Mouse (Mus musculus) limb, embryonic 13.5 days (tissue): ENCODE data around the gene Acmsd. TPM values are rescaled to one million over a fixed set of nuclear protein-coding genes. Genes with fewer than 3 reads are reported as not detected.

Experiments used
- ATAC-seq: fragments of 200-750 bp; cut with Nextera tagmentation; 2 replicates; pipeline ENCODE4 v1.8.0; 2017; ENCODE audit warnings: low read depth, moderate number of reproducible peaks, moderate TSS enrichment; ENCODE audit not compliant: low FRiP score
- H3K27ac ChIP-seq: fragments of 300-500 bp; sonication (generic); 2 replicates; pipeline ENCODE4 v1.5.1; 2015; ENCODE audit warnings: inconsistent platforms, mild to moderate bottlenecking, moderate library complexity
- H3K27me3 ChIP-seq: fragments of 300-500 bp; sonication (generic); 2 replicates; pipeline ENCODE4 v1.6.1; 2015; ENCODE audit warnings: mild to moderate bottlenecking, inconsistent platforms
- H3K36me3 ChIP-seq: fragments of 300-500 bp; sonication (generic); 2 replicates; pipeline ENCODE4 v1.6.1; 2015; ENCODE audit warnings: inconsistent platforms, mild to moderate bottlenecking, moderate library complexity
- H3K4me1 ChIP-seq: fragments of 300-500 bp; sonication (generic); 2 replicates; pipeline ENCODE4 v1.6.1; 2015; ENCODE audit warnings: inconsistent platforms
- H3K4me2 ChIP-seq: fragments of 300-500 bp; sonication (generic); replicated peaks from 2 replicates; pipeline ENCODE4 v1.6.1; 2015; ENCODE audit warnings: inconsistent platforms, mild to moderate bottlenecking, moderate library complexity
- H3K4me3 ChIP-seq: fragments of 300-500 bp; sonication (generic); 2 replicates; pipeline ENCODE4 v1.5.1; 2015; ENCODE audit warnings: moderate library complexity, mild to moderate bottlenecking, inconsistent platforms
- H3K9ac ChIP-seq: fragments of 300-500 bp; sonication (generic); 2 replicates; pipeline ENCODE4 v1.6.1; 2015; ENCODE audit warnings: mild to moderate bottlenecking, inconsistent platforms
- H3K9me3 ChIP-seq: fragments of 300-500 bp; sonication (generic); 2 replicates; pipeline ENCODE4 v1.6.1; 2016; ENCODE audit warnings: inconsistent platforms
- WGBS: fragments of 180-500 bp; shearing (Covaris S2); methylation state at CpG from one replicate; pipeline ENCODE4 v1.1.7; 2015; 5-methylcytosine and 5-hydroxymethylcytosine counted together
- polyA plus RNA-seq: library from polyadenylated mRNA; unstranded; fragments of >200 nt; fragmentation: Nextera tagmentation; extraction: Ambion mirVana; gene quantifications from 2 replicates; pipeline ENCODE4 v1.2.1, GENCODE M21; 2015

The Acmsd gene
- polyA plus RNA-seq, 1 experiment from 2014 or later, result 0.06 TPM

DNA sequence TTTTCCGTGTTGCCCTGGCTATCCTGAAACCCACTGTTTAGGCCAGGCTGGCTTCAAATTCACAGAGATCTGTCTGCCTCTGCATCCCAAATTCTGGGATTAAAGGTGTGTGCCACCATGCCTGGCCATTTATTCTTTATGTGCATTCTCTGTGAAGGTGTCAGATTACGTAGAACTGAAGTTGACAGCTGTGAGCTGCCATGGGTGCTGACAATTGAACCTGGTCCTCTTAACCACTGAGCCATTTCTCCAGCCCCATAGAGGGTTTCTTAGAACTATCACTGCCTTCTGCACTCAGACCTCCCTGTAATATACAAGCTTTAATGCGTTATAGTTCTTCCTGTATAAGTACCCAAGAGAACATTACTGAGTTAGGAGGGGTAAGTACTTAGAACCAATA, 49.4 kb downstream of the Acmsd start:
- H3K9me3 ChIP-seq, result no peaks in the 10 kb centered on the region
- WGBS, result 85% methylated on average over 3 of the region's 3 CpGs
- no peak for ATAC-seq
- H3K27ac ChIP-seq, result no peak overlapping the region
- H3K36me3 ChIP-seq, result peaks cover 8% of the 10 kb centered on the region; the same call in 1 of the 2 replicates
- H3K4me1 ChIP-seq, result peaks cover 17% of the 10 kb centered on the region
- no peak overlapping the region for H3K4me3 ChIP-seq
- H3K4me2 ChIP-seq, result no peak overlapping the region
- no peaks in the 10 kb centered on the region for H3K27me3 ChIP-seq
- no peak overlapping the region for H3K9ac ChIP-seq

DNA sequence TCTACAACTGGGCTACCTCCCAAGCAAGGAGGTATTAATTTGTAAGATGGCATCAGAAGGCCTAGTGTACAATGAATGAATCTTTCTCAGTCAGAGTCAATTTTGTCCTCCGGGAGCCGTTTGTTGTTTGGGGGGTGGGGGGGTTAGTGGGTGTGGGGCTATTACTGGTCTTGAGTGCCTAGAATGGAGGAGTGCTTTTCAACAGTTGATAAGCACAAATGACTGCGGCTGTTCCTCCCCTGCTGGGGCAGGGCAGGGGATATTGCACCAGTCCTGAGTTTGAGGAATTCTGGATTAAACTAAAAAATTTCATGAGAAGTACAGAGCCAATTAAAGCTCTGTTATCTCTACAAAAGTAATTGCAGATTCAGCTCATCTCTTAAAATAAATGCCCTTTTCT, 50.9 kb downstream of the Acmsd start:
- no peak for ATAC-seq
- no peak overlapping the region for H3K4me2 ChIP-seq
- WGBS, result 42% methylated on average over 3 of the region's 3 CpGs

DNA sequence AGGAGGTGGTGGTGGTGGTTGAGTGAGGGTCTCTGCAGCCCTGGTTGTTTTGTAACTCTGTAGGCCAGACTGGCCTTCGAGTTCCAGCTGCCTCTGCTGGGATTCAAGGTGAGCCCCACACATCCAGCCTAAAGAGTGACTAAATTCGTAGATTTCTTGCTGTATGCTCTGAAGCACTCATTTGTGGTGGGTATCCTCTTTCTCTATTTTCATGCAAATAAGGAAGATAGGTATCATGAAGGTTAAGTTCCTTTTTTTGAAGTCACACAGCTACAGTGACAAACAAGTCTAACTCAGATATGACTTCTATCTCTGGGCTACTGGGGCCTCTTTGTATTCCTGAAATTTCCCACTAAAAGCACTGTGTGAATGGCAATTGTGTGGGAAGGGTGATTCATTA, 51.6 kb downstream of the Acmsd start:
- no peaks in the 10 kb centered on the region for H3K9me3 ChIP-seq
- 76% methylated on average over 2 of the region's 2 CpGs for WGBS
- peaks cover 21% of the 10 kb centered on the region for H3K4me1 ChIP-seq
- no peak overlapping the region for H3K4me2 ChIP-seq
- peaks cover 8% of the 10 kb centered on the region; the same call in 1 of the 2 replicates for H3K36me3 ChIP-seq
- no peaks in the 10 kb centered on the region for H3K27me3 ChIP-seq
- H3K4me3 ChIP-seq, result no peak overlapping the region
- ATAC-seq, result no peak
- no peak overlapping the region for H3K27ac ChIP-seq
- H3K9ac ChIP-seq, result no peak overlapping the region

More for the DNA sequence above, 50.9 kb downstream of the Acmsd start:
- Histone ChIP-seq H3K9ac (no peak overlapping the region), H3K9me3 (no peaks in the 10 kb centered on the region), H3K36me3 (peaks cover 8% of the 10 kb centered on the region; the same call in 1 of the 2 replicates), H3K4me1 (peaks cover 17% of the 10 kb centered on the region), H3K4me3 (no peak overlapping the region), H3K27ac (no peak overlapping the region), H3K27me3 (no peaks in the 10 kb centered on the region)

DNA sequence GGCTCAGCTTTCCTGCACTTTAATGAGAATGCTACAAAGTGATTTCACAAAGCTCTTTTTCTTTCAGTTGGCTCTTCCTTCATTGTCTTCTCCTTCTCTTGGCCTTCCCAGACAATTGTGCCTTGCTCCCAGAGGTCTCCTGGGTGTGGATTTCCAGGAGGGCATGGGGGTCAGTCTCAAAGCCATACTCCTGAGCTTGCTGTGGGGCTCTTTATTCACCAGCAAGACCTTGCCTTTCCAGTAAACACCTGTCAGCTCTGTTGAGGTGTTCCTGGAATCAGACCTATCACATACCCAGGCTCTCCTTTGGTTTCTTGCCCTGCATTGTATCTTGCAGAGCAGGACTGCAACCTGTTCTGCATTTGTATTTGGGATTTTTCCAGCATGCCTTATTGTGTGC, 54.6 kb downstream of the Acmsd start:
- Histone ChIP-seq H3K4me3 (no peak overlapping the region), H3K27ac (no peak overlapping the region), H3K27me3 (no peaks in the 10 kb centered on the region), H3K4me2 (no peak overlapping the region), H3K9me3 (no peaks in the 10 kb centered on the region), H3K4me1 (peaks cover 17% of the 10 kb centered on the region), H3K9ac (no peak overlapping the region), H3K36me3 (peaks cover 3% of the 10 kb centered on the region; the same call in 1 of the 2 replicates)
- no peak for ATAC-seq

DNA sequence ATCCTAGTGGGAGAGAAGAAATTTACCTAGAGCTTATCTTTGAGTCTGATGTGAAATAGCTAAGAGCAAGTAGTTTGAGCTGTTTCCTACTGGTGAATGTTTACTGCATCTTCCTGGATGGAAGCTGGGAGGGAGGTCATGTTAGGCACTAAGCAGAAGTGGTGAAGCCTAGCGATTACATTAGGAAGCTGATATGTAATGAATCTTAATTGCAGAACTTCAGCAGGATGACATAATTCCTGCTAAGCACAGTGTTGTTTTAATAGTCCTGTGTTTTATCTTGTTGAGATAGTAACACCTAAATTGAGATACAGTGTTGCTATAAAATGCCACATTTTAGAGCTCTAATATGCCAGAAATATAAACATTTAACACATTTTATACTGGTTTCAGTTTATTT, 56.7 kb downstream of the Acmsd start:
- peaks cover 13% of the 10 kb centered on the region for H3K4me1 ChIP-seq
- ATAC-seq, result no peak
- no peak overlapping the region for H3K9ac ChIP-seq
- 72% methylated on average over 1 of the region's 1 CpGs for WGBS
- no peak overlapping the region for H3K4me2 ChIP-seq
- no peaks in the 10 kb centered on the region for H3K27me3 ChIP-seq
- peaks cover 3% of the 10 kb centered on the region; the same call in 1 of the 2 replicates for H3K36me3 ChIP-seq
- H3K27ac ChIP-seq, result no peak overlapping the region
- no peak overlapping the region for H3K4me3 ChIP-seq
- no peaks in the 10 kb centered on the region for H3K9me3 ChIP-seq

DNA sequence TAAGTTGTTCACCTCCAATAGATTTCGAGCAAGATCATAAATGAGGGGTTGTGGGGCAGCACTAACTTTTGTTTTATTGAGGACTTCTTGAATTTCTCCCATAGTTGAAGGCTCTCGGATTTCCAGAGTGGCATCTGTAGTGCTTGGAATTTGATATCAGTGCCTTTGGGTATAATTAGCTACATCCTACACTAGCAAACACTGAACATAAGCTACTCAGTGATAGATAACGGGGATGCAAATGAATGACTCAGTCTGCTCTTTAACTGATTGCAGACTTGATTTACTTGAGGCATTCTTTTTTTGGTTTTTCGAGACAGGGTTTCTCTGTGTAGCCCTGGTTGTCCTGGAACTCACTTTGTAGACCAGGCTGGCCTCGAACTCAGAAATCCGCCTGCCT, 59.7 kb downstream of the Acmsd start:
- Histone ChIP-seq H3K36me3 (peaks cover 13% of the 10 kb centered on the region), H3K27ac (no peak overlapping the region), H3K27me3 (no peaks in the 10 kb centered on the region), H3K4me3 (no peak overlapping the region), H3K9me3 (no peaks in the 10 kb centered on the region), H3K9ac (no peak overlapping the region), H3K4me1 (peaks cover 13% of the 10 kb centered on the region), H3K4me2 (no peak overlapping the region)
- no peak for ATAC-seq
- WGBS, result 64% methylated on average over 6 of the region's 6 CpGs

DNA sequence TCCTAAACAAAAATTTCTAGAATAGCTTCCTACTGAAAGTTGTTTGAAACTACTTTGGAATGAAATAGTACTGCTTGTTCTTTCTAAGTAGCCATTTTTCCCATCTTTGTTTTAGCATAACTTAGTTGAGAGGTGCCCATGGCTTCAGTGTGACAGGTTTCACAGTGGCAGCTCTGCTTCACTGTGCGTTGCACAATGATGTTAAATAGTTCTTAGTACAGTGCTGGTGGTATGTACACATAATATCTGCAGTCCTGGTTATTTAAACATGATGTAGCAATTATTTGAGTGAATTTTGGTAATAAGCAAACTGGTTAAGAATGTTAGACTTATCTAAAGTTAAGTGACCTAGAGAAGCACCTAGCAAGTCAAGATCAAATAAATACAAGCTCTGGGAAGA, 64.2 kb downstream of the Acmsd start:
- Histone ChIP-seq H3K36me3 (peaks cover 24% of the 10 kb centered on the region), H3K4me3 (no peak overlapping the region), H3K9ac (no peak overlapping the region), H3K27me3 (no peaks in the 10 kb centered on the region), H3K4me2 (no peak overlapping the region), H3K9me3 (no peaks in the 10 kb centered on the region), H3K27ac (no peak overlapping the region), H3K4me1 (peaks cover 4% of the 10 kb centered on the region; the same call in 1 of the 2 replicates)
- no peak for ATAC-seq
- 96% methylated on average over 1 of the region's 1 CpGs for WGBS

DNA sequence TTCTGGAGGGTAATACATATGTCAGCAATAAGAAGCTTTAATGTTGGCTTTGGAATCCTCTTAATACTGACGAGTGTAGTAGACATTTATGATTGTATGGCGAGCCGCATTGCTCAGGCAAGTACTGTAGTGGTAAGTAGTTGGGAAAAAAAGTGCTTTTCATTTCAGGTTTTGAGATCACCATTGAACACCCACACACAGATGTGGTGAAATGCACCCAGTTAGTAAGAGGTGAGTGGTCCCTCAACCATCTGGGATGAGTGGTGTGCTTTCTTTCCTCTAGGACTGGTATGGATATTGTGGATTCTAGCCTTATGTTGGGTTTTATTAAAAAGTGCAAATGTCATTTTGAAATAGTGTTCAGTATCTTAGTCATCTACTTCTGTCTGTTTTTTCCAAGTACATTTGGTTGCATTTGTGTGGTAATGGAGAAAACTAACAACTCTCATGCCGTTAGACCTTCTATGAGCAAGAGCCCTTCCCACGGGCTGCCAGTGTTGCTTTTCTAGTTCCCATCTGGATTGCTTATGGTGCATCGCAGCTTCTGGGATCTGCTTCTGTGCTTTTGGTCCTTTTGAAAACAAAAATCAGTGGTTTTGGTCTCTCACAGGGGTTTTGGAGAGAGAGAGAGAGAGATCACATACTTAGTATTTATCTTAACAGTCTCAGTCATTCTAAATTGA, 66.0 kb downstream of the Acmsd start:
- H3K4me1 ChIP-seq, result no peaks in the 10 kb centered on the region
- no peak overlapping the region for H3K27ac ChIP-seq
- H3K9ac ChIP-seq, result no peak overlapping the region
- WGBS, result 88% methylated on average over 6 of the region's 6 CpGs
- H3K4me2 ChIP-seq, result no peak overlapping the region
- no peak for ATAC-seq
- H3K36me3 ChIP-seq, result peaks cover 34% of the 10 kb centered on the region
- no peaks in the 10 kb centered on the region for H3K9me3 ChIP-seq
- no peak overlapping the region for H3K4me3 ChIP-seq
- H3K27me3 ChIP-seq, result no peaks in the 10 kb centered on the region

DNA sequence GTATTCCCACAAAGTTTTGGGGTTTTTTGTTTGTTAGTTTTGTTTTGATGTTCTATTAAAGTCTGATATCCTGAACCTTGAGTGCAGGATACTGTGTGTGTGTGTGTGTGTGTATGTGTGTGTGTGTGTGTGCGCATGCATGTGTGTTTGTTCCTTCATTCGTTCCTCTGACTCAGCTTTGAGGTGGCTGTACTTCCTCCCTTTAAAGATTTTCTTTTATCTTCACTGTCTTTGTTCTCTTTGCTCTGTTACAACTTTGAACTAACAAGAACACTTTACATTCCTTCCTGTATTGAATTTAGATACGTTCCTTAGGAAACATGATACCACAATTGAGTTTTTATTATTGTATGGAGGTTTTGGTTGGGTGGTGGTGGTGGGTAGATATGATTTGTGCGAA, 67.1 kb downstream of the Acmsd start:
- H3K27me3 ChIP-seq, result no peaks in the 10 kb centered on the region
- no peaks in the 10 kb centered on the region for H3K9me3 ChIP-seq
- H3K9ac ChIP-seq, result no peak overlapping the region
- H3K36me3 ChIP-seq, result peaks cover 38% of the 10 kb centered on the region
- no peak overlapping the region for H3K4me3 ChIP-seq
- no peaks in the 10 kb centered on the region for H3K4me1 ChIP-seq
- H3K27ac ChIP-seq, result no peak overlapping the region
- WGBS, result 73% methylated on average over 4 of the region's 4 CpGs
- no peak overlapping the region for H3K4me2 ChIP-seq
- no peak for ATAC-seq

DNA sequence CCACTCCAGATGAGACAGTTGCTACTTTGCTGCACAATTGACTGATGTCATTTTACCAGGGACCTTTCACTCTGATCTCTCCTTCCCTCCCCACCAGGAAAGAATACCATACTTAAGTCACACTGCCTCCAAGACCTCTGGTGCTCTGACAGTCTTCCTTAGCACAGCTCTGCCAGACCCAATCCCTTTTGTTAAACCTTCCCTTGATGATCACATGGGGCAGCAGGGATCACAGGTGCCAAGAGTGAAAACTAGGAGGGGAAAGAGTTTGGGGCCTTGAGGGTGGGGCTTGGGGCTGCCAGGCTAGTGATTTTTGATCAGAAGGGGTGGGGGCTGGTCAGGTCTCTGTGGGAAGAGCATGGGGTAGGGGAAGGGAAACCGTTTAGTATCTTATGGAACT, 67.5 kb downstream of the Acmsd start:
- Histone ChIP-seq H3K4me2 (no peak overlapping the region), H3K27me3 (no peaks in the 10 kb centered on the region), H3K9ac (no peak overlapping the region), H3K9me3 (no peaks in the 10 kb centered on the region), H3K27ac (no peak overlapping the region), H3K4me1 (no peaks in the 10 kb centered on the region), H3K4me3 (no peak overlapping the region), H3K36me3 (peaks cover 41% of the 10 kb centered on the region)
- ATAC-seq, result no peak
- 74% methylated on average over 1 of the region's 1 CpGs for WGBS

DNA sequence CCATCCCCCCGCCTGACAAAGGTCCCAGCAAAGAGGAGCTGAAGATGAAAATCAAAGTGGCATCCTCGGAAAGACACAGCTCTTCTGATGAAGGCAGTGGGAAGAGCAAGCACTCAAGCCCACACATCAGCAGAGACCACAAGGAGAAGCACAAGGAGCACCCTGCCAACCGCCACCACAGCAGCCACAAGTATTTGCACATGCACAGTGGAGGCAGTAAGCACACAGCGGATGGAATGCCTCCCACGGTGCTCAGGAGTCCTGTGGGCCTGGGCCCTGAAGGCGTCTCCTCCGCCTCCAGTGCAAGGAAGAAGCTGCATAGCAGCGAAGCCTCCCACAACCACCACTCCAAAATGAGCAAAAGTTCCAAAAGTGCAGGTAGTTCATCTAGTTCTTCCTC, 73.7 kb downstream of the Acmsd start:
- Histone ChIP-seq H3K9me3 (no peaks in the 10 kb centered on the region), H3K27me3 (no peaks in the 10 kb centered on the region), H3K36me3 (peaks cover 59% of the 10 kb centered on the region), H3K4me2 (no peak overlapping the region), H3K4me1 (no peaks in the 10 kb centered on the region), H3K27ac (no peak overlapping the region), H3K9ac (no peak overlapping the region), H3K4me3 (no peak overlapping the region)
- no peak for ATAC-seq
- whole genome bisulfite sequencing, result 90% methylated on average over 8 of the region's 8 CpGs

DNA sequence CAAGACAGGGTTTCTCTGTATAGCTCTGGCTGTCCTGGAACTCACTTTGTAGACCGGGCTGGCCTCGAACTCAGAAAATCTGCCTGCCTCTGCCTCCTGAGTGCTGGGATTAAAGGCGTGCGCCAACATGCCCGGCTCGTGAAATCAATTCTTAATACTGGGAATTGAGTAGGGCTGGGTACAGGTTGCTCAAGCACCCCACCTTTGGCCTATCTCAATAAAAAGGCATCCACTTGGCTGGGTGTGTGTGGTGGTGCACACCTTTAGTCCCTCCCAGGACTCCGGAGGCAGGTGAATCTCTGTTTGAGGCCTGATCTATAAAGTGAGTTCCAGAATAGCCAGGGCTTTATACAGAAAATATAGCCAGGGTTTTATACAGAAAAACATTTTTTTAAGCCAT, 79.5 kb downstream of the Acmsd start:
- no peak overlapping the region for H3K27ac ChIP-seq
- H3K4me1 ChIP-seq, result no peaks in the 10 kb centered on the region
- peaks cover 23% of the 10 kb centered on the region for H3K36me3 ChIP-seq
- no peak overlapping the region for H3K4me2 ChIP-seq
- H3K9ac ChIP-seq, result no peak overlapping the region
- no peak for ATAC-seq
- no peaks in the 10 kb centered on the region for H3K27me3 ChIP-seq
- WGBS, result 95% methylated on average over 7 of the region's 7 CpGs
- no peaks in the 10 kb centered on the region for H3K9me3 ChIP-seq
- no peak overlapping the region for H3K4me3 ChIP-seq

DNA sequence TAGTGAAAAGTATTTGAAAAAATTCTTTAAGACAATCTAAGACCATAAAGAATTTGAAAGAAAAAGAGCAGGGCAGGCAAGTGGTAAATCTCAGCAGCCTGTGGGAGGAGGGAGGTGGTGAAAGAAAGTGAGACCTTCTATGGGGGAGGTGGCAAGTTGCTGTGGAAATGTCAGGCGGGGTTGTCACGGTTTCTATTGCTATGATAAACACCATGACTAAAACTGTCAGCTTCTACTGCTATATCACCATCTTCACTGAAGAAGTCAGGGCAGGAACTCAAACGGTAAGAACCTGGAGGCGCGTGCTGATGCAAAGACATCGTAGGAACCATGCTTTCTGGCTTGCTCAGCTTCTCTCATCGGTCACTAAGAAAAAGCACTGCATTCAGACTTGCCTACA, 83.7 kb downstream of the Acmsd start:
- Histone ChIP-seq H3K4me1 (no peaks in the 10 kb centered on the region), H3K27ac (no peak overlapping the region), H3K4me2 (no peak overlapping the region), H3K36me3 (no peaks in the 10 kb centered on the region), H3K27me3 (no peaks in the 10 kb centered on the region), H3K9ac (no peak overlapping the region), H3K9me3 (no peaks in the 10 kb centered on the region), H3K4me3 (no peak overlapping the region)
- WGBS, result 72% methylated on average over 7 of the region's 7 CpGs
- ATAC-seq, result no peak
